Mouse (Mus musculus) megakaryocyte, embryonic 14.5 days (primary cell): ENCODE results near the gene Rnaseh2a.

ENCODE experiments used
- FLI1 ChIP-seq: IDR thresholded peaks from 2 replicates; pipeline ENCODE4 v1.6.1; 2012; ENCODE audit warnings: low read length, inconsistent platforms, mixed read lengths
- GATA1 ChIP-seq: IDR thresholded peaks from 3 replicates; pipeline ENCODE4 v1.6.1; 2012; ENCODE audit warnings: mixed read lengths, low read length, inconsistent platforms, borderline replicate concordance

GRCm38 (mm10) chr8:84970135-84970790 is 696 bp upstream of the Rnaseh2a start:
- no peak for TF ChIP-seq GATA1
- TF ChIP-seq FLI1, result no peak
